Mouse (Mus musculus): ENCODE results near the gene Trim14. TPM values are rescaled to one million over a fixed set of nuclear protein-coding genes. Genes with fewer than 3 reads are reported as not detected.

Gene Trim14
- polyA plus RNA-seq, 1 experiment from 2014 or later = 2.2 TPM

DNA sequence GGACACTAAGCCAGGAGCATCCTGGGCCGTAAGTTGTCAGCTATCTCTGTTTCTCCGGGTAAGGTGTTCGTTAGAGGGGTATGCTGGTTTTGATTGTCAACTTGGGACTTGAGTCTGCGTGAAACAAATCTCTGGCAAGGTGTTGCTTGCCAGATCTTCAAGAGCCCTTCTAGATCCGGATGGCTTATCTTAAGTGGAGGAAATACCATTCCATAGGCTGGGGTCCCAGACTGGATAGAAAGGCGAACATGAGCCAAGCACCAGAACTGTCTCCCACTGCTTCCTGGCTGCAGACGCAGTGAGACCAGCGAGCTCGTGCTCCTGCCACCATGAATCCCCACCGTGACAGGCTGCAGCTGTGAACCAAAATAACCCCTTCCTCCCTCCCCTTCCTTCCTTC, 14.5 kb downstream of the Trim14 start:
- ATAC-seq (ENCODE audit: low FRiP score) = no peak
- Histone ChIP-seq H3K4me2 (replicated peaks) (no peak overlapping the region), H3K4me3 (replicated peaks; ENCODE audit: low read length) (no peak overlapping the region), H3K27ac (no peak overlapping the region), H3K27me3 (ENCODE audit: control insufficient read depth, insufficient read depth, low read length) (no peaks in the 10 kb centered on the region), H3K9me3 (ENCODE audit: control insufficient read depth, low read length) (no peaks in the 10 kb centered on the region), H3K9ac (no peak overlapping the region), H3K4me1 (replicated peaks; ENCODE audit: control insufficient read depth, insufficient read depth, low read length) (no peaks in the 10 kb centered on the region), H3K36me3 (replicated peaks; ENCODE audit: control insufficient read depth, insufficient read depth) (no peaks in the 10 kb centered on the region)
- WGBS = 83% methylated on average over 10 of the region's 10 CpGs
- no peak for DNase-seq (ENCODE audit: low spot score)

- H3K27ac ChIP-seq = no peak overlapping the region
- H3K36me3 ChIP-seq (replicated peaks; ENCODE audit: control insufficient read depth, insufficient read depth) = no peaks in the 10 kb centered on the region
- H3K27me3 ChIP-seq (ENCODE audit: control insufficient read depth, insufficient read depth, low read length) = no peaks in the 10 kb centered on the region
- H3K4me3 ChIP-seq (replicated peaks; ENCODE audit: low read length) = no peak overlapping the region
- no peaks in the 10 kb centered on the region for H3K9me3 ChIP-seq (ENCODE audit: control insufficient read depth, low read length)
- 88% methylated on average over 2 of the region's 2 CpGs for WGBS
- DNase-seq (ENCODE audit: low spot score) (no peak), ATAC-seq (ENCODE audit: low FRiP score) (no peak)
- H3K9ac ChIP-seq = no peak overlapping the region
- H3K4me2 ChIP-seq (replicated peaks) = no peak overlapping the region
- no peaks in the 10 kb centered on the region for H3K4me1 ChIP-seq (replicated peaks; ENCODE audit: control insufficient read depth, insufficient read depth, low read length)
Observed at GRCm38 (mm10) chr4:46520491-46520890, 15.4 kb downstream of the Trim14 start.

GRCm38 (mm10) chr4:46507736-46508460, 28.0 kb downstream of the Trim14 start:
- Histone ChIP-seq H3K36me3 (replicated peaks; ENCODE audit: control insufficient read depth, insufficient read depth) (0 out of 2 replicates have a peak, but pooled peaks cover 9% of the 10 kb centered on the region), H3K27ac (no peak overlapping the region), H3K9me3 (ENCODE audit: control insufficient read depth, low read length) (no peaks in the 10 kb centered on the region), H3K4me3 (replicated peaks; ENCODE audit: low read length) (peak overlapping the region; percentile 65), H3K9ac (no peak overlapping the region), H3K4me1 (replicated peaks; ENCODE audit: control insufficient read depth, insufficient read depth, low read length) (no peaks in the 10 kb centered on the region; the same call in 1 of the 2 replicates), H3K27me3 (ENCODE audit: control insufficient read depth, insufficient read depth, low read length) (no peaks in the 10 kb centered on the region), H3K4me2 (replicated peaks) (peak overlapping the region; percentile 81)
- peak; percentile 74 for DNase-seq (ENCODE audit: low spot score)
- ATAC-seq (ENCODE audit: low FRiP score) = no peak
- 9% methylated on average over 16 of the region's 16 CpGs for WGBS

DNA sequence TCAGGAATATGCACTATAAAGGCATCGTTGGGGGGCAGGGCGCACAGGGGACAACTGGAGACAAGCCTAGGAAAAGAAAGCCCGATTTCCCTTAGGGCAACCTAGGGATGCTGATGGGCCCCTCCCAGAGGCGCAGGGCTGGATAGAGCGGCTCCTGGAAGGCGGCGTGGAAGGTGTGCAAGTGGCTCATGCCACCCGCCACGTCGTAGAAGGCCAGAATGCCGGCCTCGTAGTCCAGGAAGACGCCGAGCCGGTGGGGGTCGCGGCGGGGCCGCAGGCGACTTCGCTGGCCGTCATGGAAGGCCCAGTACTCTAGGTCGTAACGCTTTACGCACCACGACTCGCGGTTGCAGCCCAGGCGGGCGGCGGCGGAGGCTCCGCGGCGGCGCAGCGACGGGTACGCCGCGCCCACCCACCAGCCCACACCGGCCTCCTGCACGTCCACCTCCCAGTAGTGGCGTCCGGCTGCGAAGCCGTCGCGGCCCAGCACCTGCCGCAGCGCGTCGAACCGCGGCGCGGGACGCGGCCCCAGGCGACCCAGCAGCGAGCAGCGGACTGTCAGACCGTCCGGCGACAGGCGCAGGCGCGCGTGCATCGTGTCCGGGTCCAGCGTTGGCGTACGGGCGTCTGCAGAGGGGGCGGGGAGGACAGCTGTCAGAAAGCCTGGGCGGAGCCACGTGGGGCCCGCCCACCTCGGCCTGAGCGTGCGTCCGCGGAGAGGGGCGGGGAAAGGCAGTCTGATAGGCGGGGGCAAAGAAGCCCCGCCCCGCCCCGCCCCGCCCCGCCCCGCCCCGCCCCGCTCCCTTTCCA, 28.9 kb downstream of the Trim14 start:
- peak; percentile 97 for ATAC-seq (ENCODE audit: low FRiP score)
- H3K4me2 ChIP-seq (replicated peaks) = peak overlapping the region; percentile 81
- peak; percentile 88 for DNase-seq (ENCODE audit: low spot score)
- H3K4me1 ChIP-seq (replicated peaks; ENCODE audit: control insufficient read depth, insufficient read depth, low read length) = no peaks in the 10 kb centered on the region; the same call in 1 of the 2 replicates
- H3K4me3 ChIP-seq (replicated peaks; ENCODE audit: low read length) = peak overlapping the region; percentile 65
- H3K9ac ChIP-seq = peak overlapping the region; percentile 79
- H3K9me3 ChIP-seq (ENCODE audit: control insufficient read depth, low read length) = no peaks in the 10 kb centered on the region
- H3K27ac ChIP-seq = peak overlapping the region; percentile 78
- H3K36me3 ChIP-seq (replicated peaks; ENCODE audit: control insufficient read depth, insufficient read depth) = peaks cover 18% of the 10 kb centered on the region; the same call in 1 of the 2 replicates
- WGBS = under 1% methylated on average over 93 of the region's 94 CpGs
- no peaks in the 10 kb centered on the region for H3K27me3 ChIP-seq (ENCODE audit: control insufficient read depth, insufficient read depth, low read length)

- DNase-seq (ENCODE audit: low spot score) (no peak), ATAC-seq (ENCODE audit: low FRiP score) (no peak)
- Histone ChIP-seq H3K9ac (no peak overlapping the region), H3K27ac (no peak overlapping the region), H3K4me3 (replicated peaks; ENCODE audit: low read length) (no peak overlapping the region), H3K4me2 (replicated peaks) (no peak overlapping the region), H3K4me1 (replicated peaks; ENCODE audit: control insufficient read depth, insufficient read depth, low read length) (no peaks in the 10 kb centered on the region; the same call in 1 of the 2 replicates), H3K36me3 (replicated peaks; ENCODE audit: control insufficient read depth, insufficient read depth) (peaks cover 30% of the 10 kb centered on the region), H3K27me3 (ENCODE audit: control insufficient read depth, insufficient read depth, low read length) (no peaks in the 10 kb centered on the region), H3K9me3 (ENCODE audit: control insufficient read depth, low read length) (no peaks in the 10 kb centered on the region)
- WGBS = 50% methylated on average over 8 of the region's 8 CpGs
Observed at GRCm38 (mm10) chr4:46505361-46506057, 30.4 kb downstream of the Trim14 start.

GRCm38 (mm10) chr4:46503881-46504280, 32.1 kb downstream of the Trim14 start:
- Histone ChIP-seq H3K27ac (no peak overlapping the region), H3K9me3 (ENCODE audit: control insufficient read depth, low read length) (no peaks in the 10 kb centered on the region), H3K9ac (no peak overlapping the region), H3K4me3 (replicated peaks; ENCODE audit: low read length) (no peak overlapping the region), H3K36me3 (replicated peaks; ENCODE audit: control insufficient read depth, insufficient read depth) (peaks cover 40% of the 10 kb centered on the region), H3K4me1 (replicated peaks; ENCODE audit: control insufficient read depth, insufficient read depth, low read length) (no peaks in the 10 kb centered on the region; the same call in 1 of the 2 replicates), H3K4me2 (replicated peaks) (no peak overlapping the region), H3K27me3 (ENCODE audit: control insufficient read depth, insufficient read depth, low read length) (no peaks in the 10 kb centered on the region)
- DNase-seq (ENCODE audit: low spot score) = no peak
- no peak for ATAC-seq (ENCODE audit: low FRiP score)
- 85% methylated on average over 3 of the region's 3 CpGs for WGBS

- H3K4me3 ChIP-seq (replicated peaks; ENCODE audit: low read length) = no peak overlapping the region
- ATAC-seq (ENCODE audit: low FRiP score) (no peak), DNase-seq (ENCODE audit: low spot score) (no peak)
- no peaks in the 10 kb centered on the region for H3K9me3 ChIP-seq (ENCODE audit: control insufficient read depth, low read length)
- H3K27ac ChIP-seq = no peak overlapping the region
- no peaks in the 10 kb centered on the region; the same call in 1 of the 2 replicates for H3K4me1 ChIP-seq (replicated peaks; ENCODE audit: control insufficient read depth, insufficient read depth, low read length)
- H3K27me3 ChIP-seq (ENCODE audit: control insufficient read depth, insufficient read depth, low read length) = no peaks in the 10 kb centered on the region
- H3K36me3 ChIP-seq (replicated peaks; ENCODE audit: control insufficient read depth, insufficient read depth) = peaks cover 40% of the 10 kb centered on the region
- H3K9ac ChIP-seq = no peak overlapping the region
- H3K4me2 ChIP-seq (replicated peaks) = no peak overlapping the region
- 57% methylated on average over 16 of the region's 16 CpGs for WGBS
Observed at GRCm38 (mm10) chr4:46502606-46503502, 33.1 kb downstream of the Trim14 start.

GRCm38 (mm10) chr4:46498976-46499375, 37.0 kb downstream of the Trim14 start:
- Histone ChIP-seq H3K27me3 (ENCODE audit: control insufficient read depth, insufficient read depth, low read length) (no peaks in the 10 kb centered on the region), H3K36me3 (replicated peaks; ENCODE audit: control insufficient read depth, insufficient read depth) (peaks cover 55% of the 10 kb centered on the region), H3K4me3 (replicated peaks; ENCODE audit: low read length) (no peak overlapping the region), H3K4me2 (replicated peaks) (no peak overlapping the region), H3K4me1 (replicated peaks; ENCODE audit: control insufficient read depth, insufficient read depth, low read length) (no peaks in the 10 kb centered on the region), H3K9ac (no peak overlapping the region), H3K9me3 (ENCODE audit: control insufficient read depth, low read length) (no peaks in the 10 kb centered on the region), H3K27ac (no peak overlapping the region)
- WGBS = 17% methylated on average over 4 of the region's 4 CpGs
- DNase-seq (ENCODE audit: low spot score) = peak; percentile 67
- no peak for ATAC-seq (ENCODE audit: low FRiP score)
